Comparison of ENCODE assay signal across 21 mouse cellular contexts in genomic region chr1:36761568-36761967, GRCm38 (mm10). TPM values are rescaled to one million over a fixed set of nuclear protein-coding genes. Genes with fewer than 3 reads are reported as not detected.
DNase-seq lines count a peak whose midpoint lies in the region; ATAC-seq and TF ChIP-seq lines count a peak whose summit lies in the region.
"Had no signal": no experiment of that assay in that cellular context is flagged by ENCODE, and none has a peak within 500 bp of the region (broad histone marks: within the 10 kb centered on the region; RNA-seq: fewer than 3 reads in every experiment).

Gene Zap70 (plus strand): TSS chr1:36761798.

- H3K4me1 ChIP-seq in liver, adult 2 months (ENCODE audit: control insufficient read depth, insufficient read depth, low read length) = no peaks in the 10 kb centered on the region
- H3K4me1 ChIP-seq in liver, embryonic 11.5 days (replicated peaks; ENCODE audit: control insufficient read depth, insufficient read depth, low read length) = no peaks in the 10 kb centered on the region
- H3K4me1 ChIP-seq: heart, embryonic 15.5 days; liver, embryonic 13.5 days had no signal

- no peaks in the 10 kb centered on the region for H3K36me3 ChIP-seq in liver, adult 2 months (ENCODE audit: control insufficient read depth, insufficient read depth, low read length)
- H3K36me3 ChIP-seq in liver, embryonic 11.5 days (ENCODE audit: control insufficient read depth, insufficient read depth, low read length) = no peaks in the 10 kb centered on the region
- H3K36me3 ChIP-seq: heart, embryonic 15.5 days; liver, embryonic 13.5 days; midbrain, embryonic 10.5 days had no signal

- no peak within 1 kb of the TSS for H3K4me2 ChIP-seq in liver, embryonic 11.5 days
- H3K4me2 ChIP-seq: heart, embryonic 15.5 days; hindbrain, embryonic 14.5 days; liver, embryonic 13.5 days had no signal

- H3K27me3 ChIP-seq in liver, adult 2 months (ENCODE audit: control insufficient read depth, insufficient read depth, low read length) = no peaks in the 10 kb centered on the region
- H3K27me3 ChIP-seq in liver, embryonic 11.5 days (replicated peaks; ENCODE audit: control insufficient read depth, insufficient read depth, low read length) = no peaks in the 10 kb centered on the region
- H3K27me3 ChIP-seq: heart, embryonic 15.5 days; liver, embryonic 13.5 days had no signal

- WGBS in liver, adult 2 months = 82% methylated on average over 11 of the region's 11 CpGs
- WGBS in liver, embryonic 11.5 days = 77% methylated on average over 11 of the region's 11 CpGs

- no peaks in the 10 kb centered on the region for H3K79me2 ChIP-seq in liver, adult 2 months (ENCODE audit: control insufficient read depth, insufficient read depth, low read length)

- H3K9me3 ChIP-seq in liver, embryonic 11.5 days (ENCODE audit: control insufficient read depth, low read length) = no peaks in the 10 kb centered on the region
- H3K9me3 ChIP-seq: heart, embryonic 15.5 days; liver, embryonic 13.5 days; midbrain, embryonic 10.5 days had no signal

- no peak within 1 kb of the TSS for H3K9ac ChIP-seq in liver, adult 2 months (ENCODE audit: low read depth, low read length)
- H3K9ac ChIP-seq in liver, embryonic 11.5 days (ENCODE audit: low read depth, low read length) = no peak within 1 kb of the TSS
- H3K9ac ChIP-seq: heart, embryonic 15.5 days; hindbrain, embryonic 14.5 days; liver, embryonic 13.5 days had no signal

- DNase-seq in liver, adult 2 months (ENCODE audit: extremely low read depth, low read depth, low spot score) = no peak
- no peak for DNase-seq in liver, embryonic 11.5 days (ENCODE audit: low spot score)
- peak; percentile 72 to 79 for DNase-seq in CD8-positive naive resting alpha-beta T cell, adult 2 months (ENCODE audit: low read depth in 2 of 2, low spot score in 2 of 2)
- peak; percentile 77 for DNase-seq in thymus, postnatal 10 days (ENCODE audit: low spot score in 2 of 2)
- no peak for DNase-seq in gastrocnemius, postnatal 4 days (ENCODE audit: low spot score in 2 of 2)
- no peak for DNase-seq in c-Kit-positive CD71-positive TER-119-positive erythroid progenitor cells, embryonic 14.5 days (ENCODE audit: low spot score)
- no peak for DNase-seq in layer of hippocampus, postnatal 36 days
- DNase-seq: adrenal gland, postnatal 14 days; B cell, adult 2 months; cerebellum, adult 9-11 months; gastrocnemius, postnatal 10 days; kidney, adult 18-20 months; liver, embryonic 13.5 days; lung, postnatal 14 days; right cerebral cortex, postnatal 14 days had no signal

- TF ChIP-seq CTCF in liver, adult 2 months (IDR thresholded peaks at IDR 0.05; ENCODE audit: low read depth, low read length) = no peak

- no peak within 1 kb of the TSS for H3K27ac ChIP-seq in liver, adult 2 months (replicated peaks; ENCODE audit: insufficient read depth, low read depth, low read length)
- no peak within 1 kb of the TSS for H3K27ac ChIP-seq in liver, embryonic 11.5 days (ENCODE audit: low read depth, low read length)
- H3K27ac ChIP-seq: heart, embryonic 15.5 days; hindbrain, embryonic 14.5 days; liver, embryonic 13.5 days; midbrain, embryonic 10.5 days had no signal

- TF ChIP-seq POLR2A in liver, adult 2 months (IDR thresholded peaks at IDR 0.05; ENCODE audit: extremely low read depth, insufficient read depth, low read length) = no peak

- no peak within 1 kb of the TSS for H3K4me3 ChIP-seq in liver, adult 2 months (ENCODE audit: insufficient read depth, low read depth, low read length)
- no peak within 1 kb of the TSS for H3K4me3 ChIP-seq in liver, embryonic 11.5 days (ENCODE audit: low read depth, low read length)
- H3K4me3 ChIP-seq: heart, embryonic 15.5 days; liver, embryonic 13.5 days; midbrain, embryonic 10.5 days had no signal

- no peak for ATAC-seq in liver, embryonic 11.5 days (replicated peaks; ENCODE audit: low FRiP score)
- ATAC-seq in megakaryocyte, adult 5-6 weeks (ENCODE audit: poor library complexity, severe bottlenecking) = peak; percentile 52
- ATAC-seq: forebrain, embryonic 14.5 days had no signal

RNA-seq across cellular contexts. Expression of gene Zap70, which starts in this region (rescaled TPM):
- 14.8 and 15.2 TPM in 2 replicates for total RNA-seq in liver, adult 2 months (2014; rRNA removed)
- 18.1 and 24.4 TPM in 2 replicates for polyA plus RNA-seq in liver, adult 2 months (2012; rRNA removed)
- 0.16 and 0.19 TPM in 2 replicates for polyA plus RNA-seq in liver, embryonic 11.5 days (2014; fragmentation: Nextera tagmentation; extraction: Ambion mirVana)
- 0.71 and 1.7 TPM in 2 replicates for total RNA-seq in megakaryocyte, adult 5-6 weeks (2015)
- 0.77 and 1.5 TPM in 2 replicates for total RNA-seq in megakaryocyte, adult 5-6 weeks (2017)
- total RNA-seq in gastrocnemius, postnatal 4 days (2021) = under 1 TPM; 0.21 to 0.49 TPM
- 1 to 10 TPM; 4.0 to 5.0 TPM for total RNA-seq in layer of hippocampus, postnatal 36 days (2021)
- total RNA-seq: MEL had no signal
- polyA plus RNA-seq: liver, embryonic 13.5 days had no signal

Comparison
In these comparisons a context has a peak if more than half of its experiments do, and no peak if none do; other contexts are left out.
1. RNA of gene Zap70 (polyA plus RNA-seq): 18.1 to 24.4 TPM in liver, adult 2 months; 0.16 to 0.19 TPM in liver, embryonic 11.5 days; every median in the first group is over 10 times any median in the second.
2. DNase-seq: peak in CD8-positive naive resting alpha-beta T cell, adult 2 months (2 of 2) and thymus, postnatal 10 days (2 of 2); none in liver, adult 2 months (single experiment), liver, embryonic 11.5 days (single experiment), gastrocnemius, postnatal 4 days (0 of 2), c-Kit-positive CD71-positive TER-119-positive erythroid progenitor cells, embryonic 14.5 days (single experiment) and layer of hippocampus, postnatal 36 days (0 of 2).